Mouse (Mus musculus) mouse embryonic stem cell (cell line): Measurements from ENCODE around the gene Col15a1.

Experiments used
- in situ Hi-C, 2 experiments: fragments of 300-500 bp; cut with MboI; formaldehyde crosslinking; loops; 1 replicate in 1 of 2; 3 replicates in 1 of 2; pipeline ENCODE4 v1.14.3; 2019 to 2020; ENCODE audit warnings: low sequenced_read_pairs in 2 of 2, low pct_unique_long_range_greater_than_20kb in 1 of 2, mixed read lengths in 1 of 2; ENCODE audit not compliant: unreplicated experiment in 1 of 2

Gene Col15a1

GRCm38 (mm10) chr4:47227101-47227500, 19.1 kb downstream of the Col15a1 start:
- in situ Hi-C loops, result no loop called here

- in situ Hi-C loops, result no loop called here
These were observed 19.8 kb downstream of the Col15a1 start for GRCm38 (mm10) chr4:47227756-47228155.

DNA sequence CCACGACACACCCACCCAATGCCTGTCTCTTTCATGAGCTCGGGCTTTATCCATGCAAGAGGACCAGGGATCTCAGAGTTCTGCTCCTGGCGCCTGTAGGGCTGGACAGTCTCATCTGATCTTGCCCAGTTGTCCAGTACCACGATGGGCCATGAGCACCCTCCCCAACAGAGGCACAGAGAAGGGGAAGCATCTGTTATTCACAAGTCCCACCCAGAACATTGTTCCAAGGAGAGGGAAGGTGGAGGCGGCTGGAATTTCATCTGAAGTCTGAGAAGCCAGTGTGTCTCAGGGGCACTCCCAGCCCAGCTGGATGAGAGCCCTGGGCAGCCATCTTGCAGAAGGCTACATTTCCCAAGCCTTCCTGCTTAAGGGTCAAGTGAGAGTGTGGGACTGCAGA, 21.0 kb downstream of the Col15a1 start:
- in situ Hi-C loops, result no loop called here

- in situ Hi-C loops, result no loop called here
These were observed 22.5 kb downstream of the Col15a1 start for GRCm38 (mm10) chr4:47230498-47230897.

GRCm38 (mm10) chr4:47231322-47231721, 23.4 kb downstream of the Col15a1 start:
- in situ Hi-C loops, result no loop called here

DNA sequence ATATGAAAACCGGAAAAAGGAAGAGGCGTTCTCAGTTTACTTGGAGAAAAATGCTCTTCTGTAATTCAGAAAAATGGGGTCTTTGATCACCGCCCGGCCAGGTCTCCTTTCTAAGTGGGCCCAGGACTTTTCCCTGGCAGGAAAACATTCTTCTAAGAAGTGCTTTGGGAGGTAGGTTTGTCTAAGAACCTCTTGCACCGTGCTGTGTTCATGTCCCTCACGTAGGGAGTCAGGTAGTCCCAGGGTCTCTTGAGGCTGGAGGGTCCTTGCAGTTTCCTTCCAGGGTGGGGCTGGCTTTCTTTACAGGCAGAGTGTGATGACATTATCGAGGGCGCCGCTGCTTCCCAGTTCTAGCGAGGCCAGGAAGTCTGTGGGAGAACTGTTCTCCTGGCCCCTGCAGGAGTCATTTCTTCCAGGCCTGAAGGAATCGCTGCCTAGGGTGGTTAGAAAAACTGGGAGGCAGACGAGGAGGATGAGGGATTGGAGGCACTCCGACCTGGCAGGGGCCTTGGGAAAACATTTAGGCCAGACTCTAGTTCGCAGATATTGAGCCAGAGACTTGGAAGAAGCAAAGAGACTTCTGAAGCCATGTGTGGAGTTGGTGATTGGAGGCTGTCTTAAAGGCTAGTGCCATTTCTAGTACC, 25.4 kb downstream of the Col15a1 start:
- in situ Hi-C loops, result no loop called here

DNA sequence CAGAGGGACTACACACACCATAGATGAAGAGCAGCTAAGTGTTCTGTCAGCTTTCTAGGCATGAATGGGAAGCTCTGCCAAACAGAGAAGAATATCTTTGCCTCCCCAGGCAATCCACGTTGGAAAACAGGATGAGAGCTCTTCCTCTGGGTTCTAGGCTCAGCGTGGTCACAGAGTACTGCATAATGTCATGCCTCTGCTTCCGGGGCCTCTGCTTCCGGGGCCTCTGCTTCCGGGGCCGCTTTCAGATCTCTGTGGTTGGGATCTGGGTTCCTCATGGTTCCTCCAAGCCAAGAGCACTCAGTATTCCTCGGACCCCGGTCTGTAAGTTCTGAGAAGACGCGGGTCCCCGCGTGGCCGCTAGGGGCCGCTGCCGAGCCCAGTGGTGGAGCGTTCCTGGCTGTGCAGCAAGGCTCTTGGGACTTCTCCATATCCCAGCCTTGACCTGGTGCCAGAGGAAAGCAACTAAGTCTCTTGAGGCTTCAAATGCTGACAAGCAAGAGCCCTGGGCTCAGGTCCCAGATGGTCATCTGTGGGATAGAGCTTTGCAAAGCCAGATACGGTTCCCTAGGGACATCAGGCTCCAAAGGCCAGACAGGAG, 26.8 kb downstream of the Col15a1 start:
- in situ Hi-C loops, result no loop called here

GRCm38 (mm10) chr4:47235312-47235711, 27.4 kb downstream of the Col15a1 start:
- in situ Hi-C loops, result no loop called here

DNA sequence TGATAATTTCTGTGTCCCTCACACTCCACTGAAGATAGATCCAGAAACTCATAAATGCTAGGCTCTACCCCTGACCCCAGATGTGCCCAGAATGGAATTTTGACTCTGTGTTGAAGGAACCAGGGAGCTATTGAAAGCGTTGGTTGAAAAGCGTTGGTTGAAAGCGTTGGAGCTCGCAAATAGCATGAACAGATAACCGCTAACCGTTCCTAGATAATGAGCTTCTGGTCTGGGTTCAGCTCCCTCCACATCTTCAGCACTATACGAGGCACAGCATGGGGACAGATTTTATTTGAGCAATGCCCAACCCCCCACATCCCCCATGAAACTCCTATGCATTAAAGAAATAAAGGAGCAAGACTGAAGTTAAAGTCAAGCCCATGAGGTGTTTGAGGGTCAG, 28.1 kb downstream of the Col15a1 start:
- in situ Hi-C loops, result no loop called here

DNA sequence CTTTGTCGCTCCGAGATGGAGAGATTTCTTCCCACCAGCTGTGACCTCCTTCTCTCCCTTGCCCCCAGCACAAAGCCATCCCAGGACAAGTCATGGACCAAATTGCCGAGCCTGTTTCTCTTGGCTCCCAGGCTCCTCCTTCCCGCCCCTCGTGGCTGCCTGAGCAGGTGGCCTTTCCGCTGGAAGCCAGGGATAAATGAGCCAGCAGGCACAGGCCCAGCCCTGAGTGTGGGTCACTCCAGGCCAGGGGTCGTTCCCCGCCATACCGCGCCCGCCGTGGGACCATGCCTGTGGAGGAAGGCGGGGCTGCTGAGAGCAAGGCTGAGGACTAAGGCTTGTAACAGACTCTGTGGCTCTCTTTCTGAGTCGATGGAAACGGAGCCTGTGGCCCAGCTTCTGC, 29.3 kb downstream of the Col15a1 start:
- in situ Hi-C loops, result no loop called here

DNA sequence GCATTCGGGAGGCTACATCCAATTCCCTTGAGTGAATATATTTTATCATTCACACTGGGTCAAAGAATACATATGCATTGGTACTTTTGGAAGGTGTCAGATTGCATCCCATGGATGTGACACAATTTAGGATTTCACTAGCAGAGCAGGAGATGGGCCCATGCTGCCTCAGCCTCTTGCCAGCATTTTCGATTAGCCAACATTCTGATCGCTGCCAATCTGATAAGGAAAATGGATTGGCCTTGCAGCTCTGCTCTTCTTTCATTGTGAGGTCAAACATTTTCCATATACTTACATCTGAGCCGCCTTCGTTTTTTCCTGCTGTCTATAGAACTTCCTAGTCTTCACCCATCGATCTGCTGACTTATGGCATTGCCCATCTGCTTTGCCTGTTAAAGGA, 31.2 kb downstream of the Col15a1 start:
- in situ Hi-C loops, result no loop called here

DNA sequence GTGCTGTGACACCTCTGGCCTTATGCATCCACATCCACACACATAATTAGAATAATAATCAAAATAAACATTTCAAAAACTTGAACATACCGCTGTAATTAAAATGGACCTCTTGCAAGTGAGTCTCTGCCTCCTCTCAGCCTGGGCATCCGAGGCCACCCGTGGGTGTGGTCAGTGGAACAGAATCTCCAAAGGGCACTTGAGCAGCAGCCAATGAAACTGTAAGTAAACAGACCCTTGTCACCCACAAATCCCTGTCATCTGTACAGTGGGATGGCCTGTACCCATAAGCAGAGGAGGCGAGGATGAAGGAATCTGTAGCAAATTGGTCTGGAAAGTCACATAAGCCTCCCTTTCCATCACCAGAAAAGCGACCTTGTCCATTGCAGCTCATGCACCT, 32.9 kb downstream of the Col15a1 start:
- in situ Hi-C loops, result no loop called here

DNA sequence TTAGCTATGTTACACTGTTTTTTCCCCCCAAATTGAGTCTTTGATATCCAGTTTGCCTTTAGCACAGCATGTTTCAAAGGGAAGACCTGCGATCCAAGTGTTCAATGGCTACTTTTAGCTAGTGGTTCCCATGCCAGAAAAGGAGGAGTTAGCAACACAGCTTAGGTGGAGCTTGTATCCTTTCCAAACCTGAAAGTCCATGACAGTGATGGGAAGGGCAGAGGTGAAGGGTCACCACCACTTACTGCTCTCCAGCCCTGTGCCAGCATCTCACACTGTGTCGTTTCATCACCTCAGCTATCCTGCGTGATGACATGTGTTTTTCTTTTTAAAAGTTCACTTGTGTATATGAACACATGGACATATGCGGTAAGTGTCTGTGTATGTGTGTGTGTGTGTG, 34.2 kb downstream of the Col15a1 start:
- in situ Hi-C loops, result no loop called here

- in situ Hi-C loops, result no loop called here
These were observed 36.7 kb downstream of the Col15a1 start for GRCm38 (mm10) chr4:47244651-47245050.

GRCm38 (mm10) chr4:47245621-47246020, 37.7 kb downstream of the Col15a1 start:
- in situ Hi-C loops, result no loop called here

DNA sequence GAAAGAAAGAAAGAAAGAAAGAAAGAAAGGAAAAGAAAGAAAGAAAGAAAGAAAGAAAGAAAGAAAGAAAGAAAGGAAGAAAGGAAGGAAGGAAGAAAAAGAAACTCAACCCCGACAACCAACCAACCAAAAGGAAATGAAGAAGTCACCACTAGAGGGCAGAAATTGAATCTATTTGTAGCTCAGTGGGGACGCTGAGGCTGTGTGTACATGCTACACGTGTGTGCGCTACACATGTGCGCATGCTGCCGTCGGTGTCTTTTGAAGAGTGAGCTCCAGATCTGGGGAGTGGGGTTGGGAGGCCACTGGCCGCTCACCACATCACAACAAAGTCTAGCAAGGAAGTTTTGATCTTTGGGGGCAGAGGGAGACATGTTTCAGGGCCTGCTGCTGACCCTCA, 38.9 kb downstream of the Col15a1 start:
- in situ Hi-C loops, result no loop called here

- in situ Hi-C loops, result no loop called here
These were observed 39.6 kb downstream of the Col15a1 start for GRCm38 (mm10) chr4:47247574-47247973.

DNA sequence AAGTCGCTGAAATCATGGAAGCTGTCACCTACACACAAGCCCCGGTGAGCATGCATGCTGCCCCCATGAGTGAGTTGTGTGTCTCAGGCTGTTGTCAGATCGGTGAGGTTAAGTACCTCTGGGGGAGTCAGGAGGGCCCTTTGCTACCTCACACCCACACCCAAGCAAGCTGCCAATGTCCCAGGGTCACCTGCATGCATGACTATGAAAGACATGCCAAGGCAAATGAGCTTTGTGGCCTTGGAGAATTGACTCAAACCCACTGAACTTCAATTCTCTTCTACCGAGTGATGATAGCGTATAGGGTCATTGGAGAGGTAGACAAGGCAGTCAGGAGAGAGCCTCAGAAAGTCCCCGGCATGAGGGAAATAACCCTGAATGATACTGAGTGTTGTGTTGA, 41.2 kb downstream of the Col15a1 start:
- in situ Hi-C loops, result no loop called here

GRCm38 (mm10) chr4:47251069-47251468, 43.1 kb downstream of the Col15a1 start:
- in situ Hi-C loops, result no loop called here

DNA sequence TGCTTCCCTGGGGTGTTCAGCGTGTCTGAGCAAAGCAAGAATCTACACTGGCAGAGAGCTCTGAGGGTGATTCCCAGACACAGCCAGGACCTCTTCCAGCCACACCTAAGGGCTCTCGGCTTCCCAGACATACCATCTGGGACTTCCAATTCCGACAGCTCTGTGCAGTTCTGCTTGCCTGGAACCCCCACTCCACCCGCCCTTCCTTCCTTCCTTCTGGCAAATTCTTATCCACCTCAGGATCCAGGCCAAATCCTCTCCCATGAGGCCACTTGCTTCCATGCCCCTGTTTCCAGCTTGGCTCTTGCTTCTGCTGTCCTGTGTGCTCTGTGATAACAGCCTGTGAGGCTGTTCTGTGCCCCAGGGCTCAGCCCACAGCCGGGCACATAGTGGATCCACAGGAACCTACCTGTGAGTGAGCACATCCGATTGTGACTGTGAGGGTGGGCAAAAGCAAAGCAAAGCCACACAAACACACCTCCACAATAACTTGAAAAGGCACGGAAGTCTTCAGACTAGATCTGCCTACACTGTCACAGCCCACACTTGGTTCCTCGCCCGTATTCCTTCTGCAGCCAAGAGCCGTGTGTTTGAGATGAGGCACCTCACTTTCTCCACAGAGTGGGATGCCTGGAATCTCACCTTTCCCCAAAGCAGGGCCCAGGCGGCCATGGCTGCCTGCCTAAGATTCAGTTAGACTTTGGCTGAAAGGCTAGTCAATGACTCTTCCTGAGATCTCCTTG, 43.9 kb downstream of the Col15a1 start:
- in situ Hi-C loops, result no loop called here
